Mouse (Mus musculus) heart, embryonic 16.5 days (tissue): ENCODE data around the gene Map2k1. TPM values are rescaled to one million over a fixed set of nuclear protein-coding genes. Genes with fewer than 3 reads are reported as not detected.

Experiments used
- ATAC-seq: fragments of 200-750 bp; cut with Nextera tagmentation; replicated peaks from 2 replicates; pipeline ENCODE4 v1.8.0; 2017; ENCODE audit warnings: moderate number of reproducible peaks; ENCODE audit not compliant: insufficient read depth, low FRiP score; ENCODE audit errors: extremely low read depth
- H3K27ac ChIP-seq: fragments of 300-500 bp; sonication (generic); 2 replicates; pipeline ENCODE4 v1.5.1; 2014; ENCODE audit warnings: mild to moderate bottlenecking, low read length, control low read depth, moderate library complexity
- H3K27me3 ChIP-seq: fragments of 300-500 bp; sonication (generic); 2 replicates; pipeline ENCODE4 v1.6.1; 2014; ENCODE audit warnings: low read length, mixed read lengths; ENCODE audit not compliant: control insufficient read depth, insufficient read depth
- H3K36me3 ChIP-seq: fragments of 300-500 bp; sonication (generic); 2 replicates; pipeline ENCODE4 v1.6.1; 2014; ENCODE audit not compliant: control insufficient read depth, insufficient read depth
- H3K4me1 ChIP-seq: fragments of 300-500 bp; sonication (generic); 2 replicates; pipeline ENCODE4 v1.6.1; 2014; ENCODE audit warnings: low read length, mixed read lengths; ENCODE audit not compliant: control insufficient read depth, insufficient read depth
- H3K4me2 ChIP-seq: fragments of 300-500 bp; sonication (generic); 2 replicates; pipeline ENCODE4 v1.6.1; 2014; ENCODE audit warnings: low read depth, mild to moderate bottlenecking, control low read depth, low read length
- H3K4me3 ChIP-seq: fragments of 300-500 bp; sonication (generic); 2 replicates; pipeline ENCODE4 v1.5.1; 2014; ENCODE audit warnings: mild to moderate bottlenecking, control low read depth, low read length
- H3K9ac ChIP-seq: fragments of 300-500 bp; sonication (generic); 2 replicates; pipeline ENCODE4 v1.6.1; 2014; ENCODE audit warnings: low read length, control low read depth
- H3K9me3 ChIP-seq: fragments of 300-500 bp; sonication (generic); replicated peaks from 2 replicates; pipeline ENCODE4 v1.6.1; 2016; ENCODE audit warnings: low read length; ENCODE audit not compliant: control insufficient read depth
- WGBS: fragments of 180-500 bp; shearing (Covaris S2); extraction: QIAGEN DNeasy Blood & Tissue Kit; methylation state at CpG from one replicate; pipeline ENCODE4 v1.1.7; 2014; 5-methylcytosine and 5-hydroxymethylcytosine counted together
- polyA plus RNA-seq: library from polyadenylated mRNA; unstranded; fragments of >200 nt; fragmentation: Nextera tagmentation; extraction: Ambion mirVana; gene quantifications from 2 replicates; pipeline ENCODE4 v1.2.1, GENCODE M21; 2015

Map2k1 gene
- polyA plus RNA-seq, 1 experiment from 2014 or later = 98.1 TPM

DNA sequence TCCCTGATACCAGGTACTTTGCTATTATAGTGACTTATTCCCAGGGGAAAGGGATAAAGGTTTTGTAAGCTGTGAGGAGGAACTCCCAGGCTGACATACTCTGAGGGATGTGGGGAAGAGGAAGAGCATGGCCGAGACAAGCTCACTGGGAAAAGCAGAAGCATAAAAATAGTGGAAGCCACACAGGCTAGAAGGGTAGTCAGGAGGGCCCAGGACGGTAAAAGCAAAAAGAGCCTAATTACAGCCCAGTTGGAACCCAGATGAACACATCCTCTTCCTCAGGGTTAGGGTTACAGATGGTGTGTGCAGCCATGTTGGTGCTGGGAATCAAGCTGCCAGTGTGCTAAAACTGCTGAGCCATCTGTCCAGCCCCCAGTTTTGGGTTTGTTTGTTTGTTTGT is 31.3 kb downstream of the Map2k1 start:
- Histone ChIP-seq H3K27ac (no peak overlapping the region), H3K4me1 (peaks cover 15% of the 10 kb centered on the region), H3K27me3 (no peaks in the 10 kb centered on the region), H3K36me3 (no peaks in the 10 kb centered on the region), H3K9ac (no peak overlapping the region), H3K4me2 (no peak overlapping the region), H3K9me3 (no peaks in the 10 kb centered on the region), H3K4me3 (no peak overlapping the region)
- WGBS = 64% methylated on average over 2 of the region's 2 CpGs
- no peak for ATAC-seq

GRCm38 (mm10) chr9:64221480-64221879 is 32.0 kb downstream of the Map2k1 start:
- no peak overlapping the region for H3K4me2 ChIP-seq
- H3K27ac ChIP-seq = no peak overlapping the region
- no peaks in the 10 kb centered on the region for H3K27me3 ChIP-seq
- no peaks in the 10 kb centered on the region for H3K36me3 ChIP-seq
- H3K4me3 ChIP-seq = no peak overlapping the region
- no peak for ATAC-seq
- H3K9me3 ChIP-seq = no peaks in the 10 kb centered on the region
- WGBS = 76% methylated on average over 4 of the region's 4 CpGs
- H3K4me1 ChIP-seq = peaks cover 18% of the 10 kb centered on the region
- H3K9ac ChIP-seq = no peak overlapping the region

DNA sequence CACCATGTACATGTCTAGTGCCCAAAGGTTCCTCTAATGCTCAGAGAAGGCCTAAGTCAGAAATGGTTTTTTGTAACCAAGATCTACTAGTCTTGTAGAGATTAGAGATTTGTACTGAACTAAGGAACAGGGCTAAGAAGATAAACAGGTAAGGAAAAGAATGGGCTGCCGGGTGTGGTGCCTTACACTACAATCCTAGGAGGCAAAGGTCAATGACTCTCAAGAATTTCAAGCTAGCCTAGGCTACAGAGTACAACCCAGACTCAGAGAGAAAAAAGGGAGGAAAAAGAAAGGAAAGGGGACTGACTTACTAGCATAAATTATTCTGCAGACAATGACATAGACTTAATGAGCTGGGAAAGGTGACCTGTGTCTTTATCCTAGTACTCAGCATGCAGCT is 32.8 kb downstream of the Map2k1 start:
- H3K27me3 ChIP-seq = no peaks in the 10 kb centered on the region

GRCm38 (mm10) chr9:64219772-64220420 is 33.5 kb downstream of the Map2k1 start:
- 87% methylated on average over 10 of the region's 10 CpGs for WGBS
- Histone ChIP-seq H3K4me1 (peaks cover 11% of the 10 kb centered on the region), H3K4me2 (no peak overlapping the region), H3K4me3 (no peak overlapping the region), H3K9ac (no peak overlapping the region), H3K27ac (no peak overlapping the region), H3K9me3 (no peaks in the 10 kb centered on the region), H3K27me3 (no peaks in the 10 kb centered on the region), H3K36me3 (no peaks in the 10 kb centered on the region)
- no peak for ATAC-seq

More for the DNA sequence above, 32.8 kb downstream of the Map2k1 start:
- Histone ChIP-seq H3K9me3 (no peaks in the 10 kb centered on the region), H3K27ac (no peak overlapping the region), H3K4me2 (no peak overlapping the region), H3K4me1 (peaks cover 13% of the 10 kb centered on the region), H3K4me3 (no peak overlapping the region), H3K36me3 (no peaks in the 10 kb centered on the region), H3K9ac (no peak overlapping the region)
- no peak for ATAC-seq
- 67% methylated on average over 1 of the region's 1 CpGs for WGBS

DNA sequence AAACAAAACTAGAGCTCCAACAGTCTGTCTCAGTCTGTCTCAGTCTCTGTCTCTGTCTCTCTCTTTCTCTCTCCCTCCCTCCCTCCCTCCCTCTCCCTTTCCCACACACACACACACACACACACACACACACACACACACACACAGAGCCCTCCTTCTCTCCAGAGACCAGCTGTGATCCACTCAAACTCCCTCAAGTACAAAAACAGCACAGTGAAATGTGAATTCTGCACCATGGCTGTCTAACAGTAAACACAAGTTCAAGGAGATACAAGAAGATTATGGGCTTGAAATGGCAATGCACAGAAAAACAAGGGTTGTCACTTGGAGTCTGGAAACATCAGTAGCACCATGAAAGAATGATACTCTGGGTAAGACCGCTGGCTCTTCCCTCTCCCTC is 34.1 kb downstream of the Map2k1 start:
- Histone ChIP-seq H3K4me1 (peaks cover 8% of the 10 kb centered on the region; the same call in 1 of the 2 replicates), H3K4me3 (no peak overlapping the region), H3K9me3 (no peaks in the 10 kb centered on the region), H3K9ac (no peak overlapping the region), H3K36me3 (no peaks in the 10 kb centered on the region), H3K4me2 (no peak overlapping the region), H3K27me3 (no peaks in the 10 kb centered on the region), H3K27ac (no peak overlapping the region)
- WGBS = 82% methylated on average over 1 of the region's 1 CpGs
- no peak for ATAC-seq

DNA sequence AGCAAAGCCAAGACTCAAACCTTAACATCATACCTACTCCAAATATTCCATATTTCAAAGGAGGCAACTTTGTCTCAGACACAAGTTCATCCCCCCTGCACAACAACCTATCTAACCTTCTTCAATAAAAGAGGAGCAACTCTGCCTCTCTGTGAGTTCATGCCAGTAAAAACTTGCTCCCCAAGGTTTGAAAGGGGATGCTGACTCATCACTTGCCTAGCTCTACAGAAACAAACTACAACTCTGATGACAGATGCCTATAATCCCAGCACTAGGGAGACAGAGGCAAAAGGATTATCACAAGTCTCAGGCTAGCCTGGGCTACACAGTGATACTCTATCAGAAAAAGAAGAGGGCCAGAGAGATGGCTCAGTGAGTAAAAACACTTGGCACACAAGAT is 35.5 kb downstream of the Map2k1 start:
- H3K36me3 ChIP-seq = no peaks in the 10 kb centered on the region
- no peak overlapping the region for H3K4me2 ChIP-seq
- no peak overlapping the region for H3K4me3 ChIP-seq
- ATAC-seq = no peak
- peaks cover 8% of the 10 kb centered on the region; the same call in 1 of the 2 replicates for H3K4me1 ChIP-seq
- H3K27me3 ChIP-seq = no peaks in the 10 kb centered on the region
- H3K27ac ChIP-seq = no peak overlapping the region
- no peak overlapping the region for H3K9ac ChIP-seq
- H3K9me3 ChIP-seq = no peaks in the 10 kb centered on the region

GRCm38 (mm10) chr9:64216641-64217040 is 36.8 kb downstream of the Map2k1 start:
- Histone ChIP-seq H3K4me2 (no peak overlapping the region), H3K27ac (no peak overlapping the region), H3K4me1 (peaks cover 8% of the 10 kb centered on the region; the same call in 1 of the 2 replicates), H3K4me3 (no peak overlapping the region), H3K9me3 (no peaks in the 10 kb centered on the region), H3K9ac (no peak overlapping the region), H3K36me3 (no peaks in the 10 kb centered on the region), H3K27me3 (no peaks in the 10 kb centered on the region)
- no peak for ATAC-seq
- WGBS = 82% methylated on average over 2 of the region's 2 CpGs

- no peak overlapping the region for H3K4me3 ChIP-seq
- peaks cover under 1% of the 10 kb centered on the region; the same call in 1 of the 2 replicates for H3K36me3 ChIP-seq
- no peak overlapping the region for H3K4me2 ChIP-seq
- no peak overlapping the region for H3K27ac ChIP-seq
- no peak overlapping the region for H3K9ac ChIP-seq
- peaks cover 8% of the 10 kb centered on the region; the same call in 1 of the 2 replicates for H3K4me1 ChIP-seq
- H3K27me3 ChIP-seq = no peaks in the 10 kb centered on the region
- no peak for ATAC-seq
- 60% methylated on average over 4 of the region's 4 CpGs for WGBS
- H3K9me3 ChIP-seq = no peaks in the 10 kb centered on the region
Observed at GRCm38 (mm10) chr9:64216090-64216489, 37.3 kb downstream of the Map2k1 start.

DNA sequence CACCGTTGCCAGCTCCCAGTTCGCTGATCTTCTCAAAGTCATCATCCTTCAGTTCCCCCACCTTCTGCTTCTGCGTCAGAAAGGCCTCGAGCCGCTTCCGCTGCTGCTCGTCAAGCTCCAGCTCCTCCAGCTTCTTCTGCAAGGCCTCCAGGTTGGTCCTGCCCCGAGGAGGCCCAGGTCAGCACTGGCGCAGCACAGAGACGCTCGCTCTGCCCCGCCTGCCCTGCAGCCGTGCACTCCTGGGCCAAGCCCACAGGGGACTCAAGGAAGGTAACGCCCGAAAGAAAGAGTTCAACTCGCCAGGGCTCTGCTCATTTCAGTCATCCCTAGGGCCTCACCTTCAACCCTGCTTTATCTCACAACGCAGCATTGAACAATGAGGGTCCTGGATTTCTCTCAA is 39.0 kb downstream of the Map2k1 start:
- Histone ChIP-seq H3K27me3 (no peaks in the 10 kb centered on the region), H3K9me3 (no peaks in the 10 kb centered on the region)

More for the DNA sequence above, 39.0 kb downstream of the Map2k1 start:
- 86% methylated on average over 17 of the region's 17 CpGs for WGBS
- no peak overlapping the region for H3K4me3 ChIP-seq
- ATAC-seq = no peak
- H3K4me2 ChIP-seq = no peak overlapping the region
- peaks cover 9% of the 10 kb centered on the region for H3K36me3 ChIP-seq
- peaks cover 8% of the 10 kb centered on the region; the same call in 1 of the 2 replicates for H3K4me1 ChIP-seq
- no peak overlapping the region for H3K27ac ChIP-seq
- H3K9ac ChIP-seq = no peak overlapping the region
